Mouse (Mus musculus) adrenal gland, adult 8-10 months (tissue): Measurements from ENCODE around the gene Treml1. TPM values are rescaled to one million over a fixed set of nuclear protein-coding genes. Genes with fewer than 3 reads are reported as not detected.

Source experiments
- DNase-seq: peaks from one replicate; pipeline ENCODE4 v3.0.0; 2022
- total RNA-seq, 4 experiments: library from RNA; stranded (reverse); gene quantifications; 2 replicates each; pipeline ENCODE4 v1.2.4; 2022

Treml1 gene
- total RNA-seq, 4 experiments from 2014 or later: 0.31 to 0.77 (median 0.64) TPM

DNA sequence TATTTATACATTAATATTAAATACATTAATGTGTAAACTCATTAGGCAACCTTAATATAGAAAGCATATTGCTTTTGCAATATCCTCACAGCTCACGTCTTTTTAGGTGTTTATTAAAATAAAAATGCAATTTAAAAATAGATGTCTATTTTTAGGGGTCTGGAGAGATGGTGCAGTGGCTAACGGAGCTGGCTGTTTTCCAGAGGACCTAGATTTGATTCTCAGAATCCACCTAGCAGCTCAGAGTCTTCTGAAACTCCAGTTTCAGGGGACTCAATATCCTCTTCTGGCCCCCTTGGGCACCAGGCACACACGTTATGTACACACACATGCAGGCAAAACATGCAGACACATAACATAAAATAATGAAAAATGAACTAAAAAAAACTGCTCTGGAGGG lies 2.6 kb downstream of the Treml1 start:
- no peak for DNase-seq

DNA sequence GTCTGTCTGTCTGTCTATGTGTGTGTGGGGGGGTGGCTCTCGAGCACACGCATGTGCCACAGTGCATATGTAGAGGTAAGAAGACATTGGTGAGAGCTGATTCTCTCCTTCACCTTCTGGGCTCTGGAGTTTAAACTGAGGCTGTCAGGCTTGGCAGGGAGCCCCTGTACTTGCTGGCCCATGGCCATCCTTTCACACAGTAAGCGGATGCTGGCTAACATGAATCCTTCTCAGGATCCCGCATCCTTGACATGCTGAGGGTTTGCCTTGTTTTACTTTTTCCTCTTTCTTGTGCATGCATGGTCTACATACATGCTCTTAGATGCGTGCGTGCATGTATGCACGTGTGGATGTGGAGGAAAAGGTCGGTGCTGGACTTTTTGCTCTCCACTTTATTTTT lies 3.2 kb downstream of the Treml1 start:
- no peak for DNase-seq

GRCm38 (mm10) chr17:48363421-48363965 lies 3.8 kb downstream of the Treml1 start:
- DNase-seq: no peak

DNA sequence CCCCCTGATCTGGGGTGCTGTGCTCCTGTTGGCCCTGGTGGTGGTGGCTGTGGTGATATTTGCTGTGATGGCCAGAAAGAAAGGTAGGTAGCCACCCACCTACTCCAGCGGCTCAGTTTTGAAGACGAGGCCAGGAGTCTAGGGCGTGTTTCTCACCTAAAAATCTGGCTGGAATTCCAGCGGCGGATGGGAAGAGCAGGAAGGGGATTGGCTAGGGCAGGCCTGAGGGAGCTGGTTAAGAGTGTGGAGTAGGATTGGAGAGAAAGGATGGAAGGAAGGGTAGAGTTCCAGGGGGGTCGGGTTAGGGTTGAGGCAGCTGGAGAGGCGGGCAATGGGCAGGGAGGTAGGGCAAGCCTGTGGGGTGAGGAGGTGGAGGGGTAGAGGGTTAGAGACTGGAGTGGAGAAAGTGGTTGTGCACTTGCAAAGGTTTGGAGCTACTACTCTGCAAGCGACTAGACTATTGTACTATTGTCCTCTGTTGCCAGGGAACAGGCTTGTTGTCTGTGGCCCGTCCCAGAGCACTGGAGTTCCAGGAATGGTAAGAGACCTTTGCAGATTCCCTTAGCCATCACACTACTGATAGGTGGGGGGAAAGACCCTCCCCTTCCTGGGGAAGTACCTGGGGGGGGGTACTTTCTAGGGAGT lies 5.9 kb downstream of the Treml1 start:
- DNase-seq: no peak

- DNase-seq: no peak
Observed at GRCm38 (mm10) chr17:48366806-48367205, 7.1 kb downstream of the Treml1 start.

DNA sequence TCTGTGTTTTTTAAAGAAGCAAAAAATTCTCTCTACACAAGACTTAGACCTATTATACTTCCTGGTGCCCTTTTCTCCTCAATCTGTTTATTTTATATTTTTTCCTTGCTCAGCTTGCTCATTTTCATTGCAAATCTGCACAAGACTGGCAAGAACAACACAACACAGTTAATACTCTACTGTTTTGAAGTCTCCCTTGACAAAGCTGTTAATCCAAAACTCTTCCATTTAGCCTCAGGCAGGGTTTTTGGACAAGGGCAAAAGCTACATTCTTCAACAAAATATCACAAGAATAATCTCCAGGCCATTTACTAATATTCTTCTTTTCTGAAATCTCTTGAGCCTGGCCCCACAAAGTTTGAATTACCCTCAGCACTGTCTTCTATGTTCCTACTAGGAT lies 11.9 kb downstream of the Treml1 start:
- no peak for DNase-seq

DNA sequence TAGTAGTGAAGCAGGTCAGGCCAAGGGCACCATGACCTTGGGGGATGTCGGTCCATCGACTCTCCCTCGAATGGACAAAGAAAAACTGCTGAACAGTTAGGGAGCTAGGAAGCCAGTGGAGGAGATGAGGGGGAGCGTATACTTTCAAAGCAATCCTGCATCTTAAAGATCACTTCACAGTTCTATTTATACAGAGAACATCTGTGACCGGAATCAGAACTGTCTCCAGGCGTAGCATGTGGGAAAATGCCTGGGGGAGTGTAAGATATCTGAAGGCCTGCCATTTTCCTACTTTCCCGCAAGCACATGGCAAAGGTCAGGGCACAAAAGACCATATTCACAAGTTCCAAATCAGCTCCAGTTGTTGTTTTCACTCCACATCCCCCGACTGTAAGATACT lies 13.3 kb downstream of the Treml1 start:
- DNase-seq: no peak

- DNase-seq: no peak
Observed at GRCm38 (mm10) chr17:48376102-48376501, 16.4 kb downstream of the Treml1 start.

DNA sequence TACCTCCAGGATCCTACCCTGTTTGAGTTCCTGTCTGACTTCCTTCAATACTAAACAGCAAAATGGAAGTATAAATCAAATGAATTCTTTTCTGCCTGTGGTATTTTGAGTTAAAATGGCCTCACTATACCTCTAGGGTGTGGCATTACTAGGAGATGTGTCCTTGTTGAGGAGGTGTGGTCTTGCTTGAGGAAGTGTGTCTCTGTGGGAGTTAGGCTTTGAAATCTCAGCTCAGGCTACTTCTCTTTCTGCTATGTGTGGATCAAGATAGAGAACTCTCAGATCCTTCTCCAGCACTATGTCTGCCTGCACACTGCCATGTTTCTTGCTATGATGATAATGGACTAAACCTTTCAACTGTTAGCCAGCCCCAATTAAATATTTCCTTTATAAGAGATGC lies 19.3 kb downstream of the Treml1 start:
- DNase-seq: no peak

DNA sequence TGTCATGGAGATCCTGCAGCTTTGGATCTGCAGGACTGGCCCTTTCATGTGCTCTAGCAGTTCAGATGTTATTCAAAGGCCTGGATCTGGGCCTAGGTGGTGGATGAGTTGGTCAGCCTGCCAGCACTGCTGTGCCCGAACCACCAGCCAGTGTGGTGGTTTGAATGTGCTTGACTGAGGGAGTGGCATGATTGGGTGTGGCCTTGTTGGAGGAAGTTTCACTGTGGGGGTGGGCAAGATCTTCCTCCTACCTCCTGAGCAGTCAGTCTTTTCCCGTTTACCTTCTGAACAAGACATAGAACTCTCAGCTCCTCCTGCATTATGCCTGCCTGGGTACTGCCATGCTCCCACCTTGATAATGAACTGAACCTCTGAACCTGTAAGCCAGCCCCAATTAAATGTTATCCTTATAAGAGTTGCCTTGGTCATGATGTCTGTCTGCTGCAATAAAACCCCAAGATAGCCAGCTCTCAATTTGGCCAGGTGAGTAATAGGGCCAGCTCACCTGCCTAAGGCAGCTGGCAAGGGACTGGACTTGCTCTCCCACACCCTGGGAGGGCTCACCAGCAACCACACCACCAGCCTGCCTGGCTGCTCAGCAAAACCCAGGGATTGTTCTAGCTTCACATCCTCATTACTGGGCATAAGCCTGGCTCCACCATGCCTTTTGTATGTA lies 26.2 kb downstream of the Treml1 start:
- DNase-seq: no peak

DNA sequence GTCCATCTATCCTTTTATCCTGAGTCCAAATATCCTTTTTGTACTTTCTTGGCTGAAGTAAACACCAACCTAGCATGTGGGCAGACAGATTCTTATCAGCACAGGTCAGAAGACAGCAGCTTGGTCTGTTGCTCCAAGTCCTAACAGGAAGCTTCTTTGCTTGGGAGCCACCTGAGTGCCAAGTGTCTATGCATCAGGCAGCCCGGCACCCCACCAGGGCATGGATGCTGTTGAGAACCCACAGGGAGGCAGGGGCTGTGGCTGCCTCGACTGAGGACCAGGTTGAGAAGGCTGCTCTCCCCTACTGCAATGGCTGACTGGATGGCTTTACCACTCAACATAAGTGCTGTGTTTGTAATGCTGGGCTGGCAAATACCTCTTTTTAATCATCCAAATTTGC lies 28.9 kb downstream of the Treml1 start:
- no peak for DNase-seq

GRCm38 (mm10) chr17:48389442-48389841 lies 29.7 kb downstream of the Treml1 start:
- DNase-seq: no peak

DNA sequence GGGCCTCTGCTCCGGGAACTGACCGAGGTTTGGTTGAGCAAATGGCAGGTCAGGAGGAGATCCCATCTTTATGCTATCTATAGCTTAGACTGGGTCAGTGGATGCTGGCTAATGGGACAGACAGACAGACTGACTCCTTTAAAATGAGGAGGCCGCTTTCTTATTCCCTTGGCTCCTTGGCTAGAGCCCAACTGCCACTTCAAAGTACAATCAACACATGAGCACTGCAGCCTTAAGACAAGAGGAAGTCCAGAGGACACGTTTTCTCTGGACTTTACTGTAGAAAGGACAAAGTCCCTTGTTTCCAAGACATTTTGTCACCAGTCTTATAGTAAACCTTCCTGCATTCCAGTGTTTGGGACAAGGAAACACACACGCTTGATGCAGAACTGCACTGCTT lies 31.7 kb downstream of the Treml1 start:
- DNase-seq: no peak

GRCm38 (mm10) chr17:48392616-48393015 lies 32.9 kb downstream of the Treml1 start:
- no peak for DNase-seq

DNA sequence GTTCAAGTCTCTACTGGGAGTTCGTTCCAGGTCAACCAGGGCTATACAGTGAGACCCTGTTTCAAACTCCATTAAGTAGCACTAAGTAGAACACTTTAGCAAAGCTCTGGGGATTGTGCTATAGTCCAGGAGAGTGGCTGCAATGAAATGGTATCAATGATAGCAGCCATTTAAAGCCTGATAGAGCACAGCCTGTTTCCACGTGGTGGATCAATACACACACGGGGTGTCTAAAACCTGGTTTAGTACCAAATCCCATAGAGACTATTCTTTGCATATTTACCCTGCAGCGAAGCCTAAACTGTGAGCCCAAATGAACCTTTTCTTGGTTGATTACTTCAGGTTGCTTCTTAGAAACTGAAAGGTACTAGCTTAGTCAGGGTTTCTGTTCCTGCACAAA lies 42.0 kb downstream of the Treml1 start:
- no peak for DNase-seq

- no peak for DNase-seq
Observed at GRCm38 (mm10) chr17:48402751-48403150, 43.0 kb downstream of the Treml1 start.

GRCm38 (mm10) chr17:48403848-48404247 lies 44.1 kb downstream of the Treml1 start:
- DNase-seq: no peak

- no peak for DNase-seq
Observed at GRCm38 (mm10) chr17:48404706-48405105, 45.0 kb downstream of the Treml1 start.

- no peak for DNase-seq
Observed at GRCm38 (mm10) chr17:48407154-48407553, 47.4 kb downstream of the Treml1 start.

DNA sequence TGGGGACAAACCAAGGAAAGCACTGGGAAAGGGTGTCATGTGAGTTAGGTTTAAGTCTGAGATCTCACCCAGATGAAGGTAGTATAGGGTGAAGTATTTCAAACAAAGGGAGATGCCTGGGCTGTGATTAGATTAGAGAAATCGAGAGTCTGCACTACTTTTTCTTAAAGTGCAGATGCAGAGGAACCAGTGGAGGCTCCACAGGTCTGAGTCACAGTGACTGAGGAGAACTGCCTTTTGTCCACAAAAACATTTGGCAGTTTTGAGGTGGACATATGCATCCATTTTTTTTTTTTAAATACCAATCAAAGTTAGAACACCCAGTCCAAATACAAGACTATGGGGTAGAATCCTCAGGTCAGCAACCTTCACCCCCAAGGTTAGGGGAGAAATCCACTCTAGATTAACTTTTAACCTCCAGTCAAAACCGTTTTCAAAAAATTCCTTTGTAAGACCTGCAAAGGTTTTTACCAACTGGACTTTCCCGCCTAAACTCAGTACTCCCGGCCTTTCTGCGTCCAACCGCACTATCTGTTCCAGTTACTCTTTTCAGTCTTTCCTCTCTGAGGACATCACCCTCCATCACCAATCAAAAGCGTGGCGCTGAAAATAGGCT lies 48.3 kb downstream of the Treml1 start:
- no peak for DNase-seq

DNA sequence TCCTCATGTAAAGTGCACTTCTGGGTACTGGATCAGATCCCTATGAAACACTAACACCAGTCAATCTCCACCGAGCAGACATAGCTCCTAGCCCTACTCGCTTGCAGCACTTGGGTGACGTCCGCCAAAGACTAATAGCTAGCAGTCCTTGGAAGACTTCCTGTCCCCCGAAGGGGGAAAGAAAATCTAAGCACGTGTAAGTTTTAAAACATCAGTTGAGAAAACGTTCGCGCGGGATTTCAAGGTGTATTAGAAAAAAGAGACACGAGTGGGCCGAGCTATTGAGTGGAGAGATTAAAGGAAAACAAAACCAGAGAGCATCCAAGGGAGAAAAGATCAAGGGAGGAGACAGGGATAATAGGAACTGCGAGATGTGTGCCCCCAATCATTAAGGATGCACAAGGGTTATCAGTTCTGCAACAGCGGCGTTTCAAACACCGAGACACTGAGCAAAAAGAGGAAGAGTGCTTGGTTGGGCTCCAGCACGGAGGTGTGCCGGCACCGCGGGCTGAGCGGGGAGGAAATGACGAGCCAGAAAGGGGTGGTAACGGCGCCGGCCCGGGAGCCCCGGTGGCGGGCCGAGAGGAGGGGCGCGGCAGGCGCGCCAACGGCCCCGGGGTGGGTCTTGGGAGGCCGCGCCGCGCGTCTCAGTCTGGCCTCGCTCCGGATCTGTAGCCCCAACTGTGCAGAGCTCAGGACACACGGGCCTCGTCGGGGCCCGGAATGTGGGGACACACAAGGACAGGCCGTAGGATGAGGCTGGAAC lies 49.0 kb downstream of the Treml1 start:
- peak; percentile 59 for DNase-seq

- peak; percentile 100 for DNase-seq
Observed at GRCm38 (mm10) chr17:48409380-48410298, 49.9 kb downstream of the Treml1 start, which contains the start of the genes Nfya and Oard1. Gene Nfya, minus strand, starts transcription at chr17:48409906. Gene Oard1, plus strand, starts transcription at chr17:48410014.
